ENCODE assay signal across 10 mouse cellular contexts in genomic region chr15:61007461-61008059, GRCm38 (mm10).
A peak's percentile ranks its signal among the peaks of the same experiment; 100 is the strongest.
DNase-seq lines count a peak whose midpoint lies in the region; TF ChIP-seq lines count a peak whose summit lies in the region.
"Had no signal": no experiment of that assay in that cellular context is flagged by ENCODE, and none has a peak within 500 bp of the region (broad histone marks: within the 10 kb centered on the region; RNA-seq: fewer than 3 reads in every experiment).

No protein-coding gene starts in this region.

- no peak for TF ChIP-seq POLR2A in brain, embryonic 14.5 days (IDR thresholded peaks at IDR 0.05; ENCODE audit: borderline replicate concordance, extremely low read depth, insufficient read depth, insufficient read length, poor library complexity, severe bottlenecking)

- intact Hi-C loops in heart, postnatal 10 days (cut with DNase I) = loop anchor here (2.0 kb wide), 1 partner anchor 185 kb away; no protein-coding TSS in a partner anchor
- intact Hi-C loops in left cerebral cortex, postnatal 14 days (cut with DNase I) = no loop called here

- TF ChIP-seq CTCF in brain, embryonic 14.5 days (IDR thresholded peaks at IDR 0.05; ENCODE audit: borderline replicate concordance, extremely low read depth, insufficient read depth, insufficient read length) = no peak

- peak; percentile 2 for DNase-seq in gastrocnemius, adult 18-20 months (ENCODE audit: low spot score)
- DNase-seq in gastrocnemius, postnatal 4 days (ENCODE audit: low spot score in 2 of 2) = no peak
- DNase-seq in brain, embryonic 14.5 days (ENCODE audit: low read depth) = peak; percentile 5
- peak; percentile 5 to 13 for DNase-seq in heart, postnatal 10 days
- peak; percentile 44 to 70 for DNase-seq in kidney, postnatal 36 days
- no peak for DNase-seq in right cerebral cortex, adult 18-20 months
- DNase-seq in frontal cortex, adult 2 months (ENCODE audit: extremely low spot score in 1 of 2, low spot score in 1 of 2) = no peak
- DNase-seq in left cerebral cortex, postnatal 14 days (ENCODE audit: low spot score in 2 of 2) = no peak
- DNase-seq: cerebellum, adult 2 months; gastrocnemius, postnatal 14 days had no signal

Comparison
In these comparisons a context has a peak if more than half of its experiments do, and no peak if none do; other contexts are left out.
1. DNase-seq: peak in gastrocnemius, adult 18-20 months (single experiment), brain, embryonic 14.5 days (single experiment), heart, postnatal 10 days (2 of 2) and kidney, postnatal 36 days (2 of 2); none in gastrocnemius, postnatal 4 days (0 of 2), right cerebral cortex, adult 18-20 months (single experiment), frontal cortex, adult 2 months (0 of 2) and left cerebral cortex, postnatal 14 days (0 of 2).